Mouse (Mus musculus) layer of hippocampus, postnatal 10 days (tissue): ENCODE results near the gene Mctp2. TPM values are rescaled to one million over a fixed set of nuclear protein-coding genes. Genes with fewer than 3 reads are reported as not detected.

Source experiments
- DNase-seq, 2 experiments: peaks; one replicate each; pipeline ENCODE4 v3.0.0; 2021; ENCODE audit warnings: low spot score in 2 of 2
- long read RNA-seq: library from polyadenylated mRNA; stranded (forward); transcript quantifications from one replicate; pipeline ENCODE4 v2.0.0, GENCODE M21; 2023
- total RNA-seq, 2 experiments: library from RNA; stranded (reverse); gene quantifications; 2 replicates each; pipeline ENCODE4 v1.2.3; 2021

Mctp2 gene
- 1 to 10 TPM; 1.4 to 2.0 TPM for total RNA-seq
- long read RNA-seq = 0 reads

DNA sequence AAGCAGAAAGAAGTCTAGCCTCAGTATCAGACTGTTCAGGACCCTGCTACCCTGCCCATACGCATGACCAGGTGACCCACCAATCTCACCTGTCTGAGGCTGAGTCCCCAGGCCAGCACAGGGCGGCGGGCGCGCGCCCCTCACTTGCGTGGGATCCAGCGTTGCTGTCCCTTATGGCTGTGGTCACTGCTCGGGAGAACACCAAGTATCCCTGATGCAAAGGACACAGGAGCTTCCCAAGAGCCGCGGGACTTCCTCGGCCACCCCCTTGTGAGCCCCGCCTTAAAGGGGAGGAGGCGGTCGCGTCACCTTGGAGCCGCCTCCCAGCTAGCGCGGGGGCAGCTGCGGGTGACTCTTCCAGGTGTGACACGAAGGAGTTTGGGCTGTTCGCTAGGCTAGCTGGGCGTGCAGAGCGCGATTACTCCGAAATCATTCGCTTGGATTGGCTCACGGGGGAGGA lies at the start of gene Mctp2:
Gene Mctp2, minus strand, starts transcription at position 227 of the 460 bp plus-strand sequence.
- DNase-seq = peak; percentile 6 to 14

DNA sequence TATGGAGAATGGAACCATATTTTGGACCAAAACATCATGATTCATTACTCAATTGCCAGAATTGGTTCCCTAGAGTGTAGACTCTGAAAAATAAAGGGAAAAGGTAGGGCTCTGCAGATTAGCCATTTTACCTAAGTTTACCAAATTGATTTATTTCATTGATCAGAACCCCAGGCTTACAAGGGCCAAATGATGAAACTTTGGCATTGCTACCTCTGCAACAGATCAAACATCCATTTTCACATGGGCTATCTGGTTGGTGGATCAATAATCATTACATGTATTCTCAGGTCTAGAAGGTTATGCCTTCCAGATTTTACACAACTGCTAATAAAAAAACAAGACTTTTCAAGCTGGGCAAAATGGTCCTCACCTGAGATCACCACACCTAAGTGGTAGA lies 39.5 kb upstream of the Mctp2 start:
- no peak for DNase-seq

DNA sequence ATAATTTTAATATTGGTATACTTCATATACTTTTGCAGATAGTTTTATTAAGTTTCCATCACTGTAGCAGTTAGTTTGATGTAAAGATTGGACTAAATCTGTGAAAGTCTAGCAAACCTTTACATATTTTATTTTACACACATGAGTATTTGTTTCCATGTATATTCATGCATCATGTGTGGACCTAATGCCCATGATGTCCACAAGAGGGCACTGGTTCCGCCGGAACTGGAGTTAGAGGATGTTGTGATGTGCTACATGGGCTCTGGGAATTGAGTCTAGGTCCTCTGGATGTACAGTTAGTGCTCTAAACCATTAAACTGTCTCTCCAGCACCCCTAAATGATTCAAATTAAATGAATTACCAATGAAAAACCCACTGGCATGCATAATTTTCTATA lies 37.3 kb upstream of the Mctp2 start:
- no peak for DNase-seq

GRCm38 (mm10) chr7:72342822-72343221 lies 36.4 kb upstream of the Mctp2 start:
- DNase-seq = no peak

DNA sequence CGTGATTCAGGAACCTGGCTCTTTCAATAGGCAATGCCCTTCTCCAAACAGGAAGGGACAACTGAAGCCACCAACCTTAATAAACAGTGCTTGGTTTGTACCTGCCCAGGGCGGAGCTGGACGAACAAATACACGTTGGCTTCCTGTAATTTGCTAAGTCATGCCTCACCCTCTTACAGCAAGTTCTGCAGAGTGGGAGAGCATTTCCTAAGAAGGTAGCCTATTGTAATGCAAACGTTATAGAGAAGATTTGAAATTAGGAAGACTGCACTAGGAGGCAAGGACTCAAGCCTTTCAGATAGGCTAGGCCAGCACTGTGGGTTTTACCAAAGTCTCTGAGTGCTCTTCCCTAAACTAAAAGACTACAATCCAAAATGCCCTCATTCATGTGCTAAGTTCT lies 19.6 kb upstream of the Mctp2 start:
- no peak for DNase-seq

- DNase-seq = no peak
These were observed 14.5 kb upstream of the Mctp2 start for GRCm38 (mm10) chr7:72320906-72321305.

DNA sequence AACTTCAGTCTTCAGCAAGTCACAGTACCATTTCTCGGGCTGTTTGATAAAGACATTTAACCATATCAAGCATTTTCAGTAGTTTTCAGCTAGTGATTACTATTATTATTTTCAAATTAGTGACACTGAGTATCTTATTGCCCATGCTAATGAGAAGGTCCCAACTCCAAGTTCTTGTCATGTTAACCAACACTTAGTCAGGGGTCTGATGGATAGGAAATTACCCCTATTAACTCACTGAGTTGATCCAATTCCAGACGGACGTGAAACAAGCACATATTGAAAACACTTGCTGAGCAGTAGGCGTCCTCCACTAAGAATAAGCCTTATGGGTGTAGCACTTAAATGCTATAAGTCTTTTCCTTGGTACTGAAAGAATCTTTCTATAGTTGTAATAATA lies 14.0 kb upstream of the Mctp2 start:
- DNase-seq = no peak

DNA sequence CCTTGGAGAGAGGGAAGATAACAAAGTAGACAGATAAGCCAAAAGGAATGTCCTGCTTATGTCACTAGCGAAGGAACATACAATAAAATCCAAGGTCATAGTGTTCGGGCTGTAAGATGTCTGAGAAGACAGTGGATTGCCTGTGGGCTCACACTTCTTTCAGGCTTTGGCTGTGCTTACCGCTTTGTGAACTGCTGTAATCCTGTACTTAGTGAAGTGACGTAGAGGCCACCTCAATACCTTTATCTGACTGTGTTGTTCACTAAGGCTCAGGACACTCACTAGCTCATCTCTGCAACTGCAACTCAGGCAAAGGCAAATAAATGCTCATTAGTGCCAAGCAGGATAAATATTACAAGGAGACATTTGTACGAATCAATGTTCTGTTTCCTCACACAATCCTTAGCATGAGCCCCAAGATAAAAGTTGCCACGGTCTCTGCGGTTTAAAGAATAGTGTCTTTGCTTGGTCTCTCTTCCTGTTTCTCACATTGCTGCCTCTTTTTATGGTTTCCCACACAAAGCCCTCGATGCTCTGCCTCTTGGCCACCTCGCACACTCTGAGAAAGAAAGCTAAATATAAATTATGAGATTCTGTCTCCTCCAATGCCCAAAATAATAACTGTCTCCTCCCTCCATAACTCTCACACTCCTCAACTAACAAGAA lies 8.1 kb upstream of the Mctp2 start:
- no peak for DNase-seq

DNA sequence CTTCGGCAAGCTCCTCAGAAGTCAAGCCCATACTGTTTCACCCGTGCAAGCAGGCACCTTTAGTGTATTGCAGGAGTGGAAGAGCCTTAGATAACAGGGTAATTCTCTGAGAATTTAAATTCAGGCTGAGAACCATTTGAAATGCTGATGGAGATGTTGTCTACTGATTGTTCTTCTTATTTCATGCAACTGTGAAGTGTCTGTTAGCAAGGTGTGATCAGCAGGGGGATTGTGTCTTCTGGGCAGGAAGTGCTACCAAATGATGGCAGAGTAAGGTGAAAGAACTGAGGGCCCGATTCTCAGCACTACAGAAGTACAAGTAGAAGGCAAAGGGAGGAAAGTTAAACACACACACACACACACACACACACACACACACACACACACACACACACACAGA lies 7.5 kb upstream of the Mctp2 start:
- no peak for DNase-seq

DNA sequence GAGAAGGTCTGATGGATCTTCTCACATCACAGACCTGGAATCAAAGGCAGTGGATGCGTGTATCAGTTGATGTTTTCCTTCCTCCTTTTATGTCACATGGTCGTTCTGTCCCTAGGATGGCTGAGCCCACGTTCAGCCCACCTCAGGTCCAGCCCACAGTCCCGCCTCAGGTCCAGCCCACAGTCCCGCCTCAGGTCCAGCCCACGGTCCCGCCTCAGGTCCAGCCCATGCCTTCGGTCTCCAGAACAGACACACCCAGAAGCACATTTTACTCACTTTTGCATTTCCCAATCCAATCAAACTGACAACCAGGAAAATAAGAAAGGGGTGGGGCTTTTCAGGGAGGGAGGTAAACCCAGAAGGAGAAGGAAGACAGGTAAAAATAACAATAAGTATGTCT lies 5.2 kb upstream of the Mctp2 start:
- no peak for DNase-seq

- no peak for DNase-seq
These were observed 1.7 kb upstream of the Mctp2 start for GRCm38 (mm10) chr7:72308078-72308477.

- no peak for DNase-seq
These were observed 439 bp upstream of the Mctp2 start for GRCm38 (mm10) chr7:72306847-72307246.

GRCm38 (mm10) chr7:72305971-72306370 lies 437 bp downstream of the Mctp2 start:
- no peak for DNase-seq

- no peak for DNase-seq
These were observed 4.7 kb downstream of the Mctp2 start for GRCm38 (mm10) chr7:72301667-72302066.

GRCm38 (mm10) chr7:72299726-72300125 lies 6.7 kb downstream of the Mctp2 start:
- DNase-seq = no peak

GRCm38 (mm10) chr7:72297013-72297412 lies 9.4 kb downstream of the Mctp2 start:
- no peak for DNase-seq

DNA sequence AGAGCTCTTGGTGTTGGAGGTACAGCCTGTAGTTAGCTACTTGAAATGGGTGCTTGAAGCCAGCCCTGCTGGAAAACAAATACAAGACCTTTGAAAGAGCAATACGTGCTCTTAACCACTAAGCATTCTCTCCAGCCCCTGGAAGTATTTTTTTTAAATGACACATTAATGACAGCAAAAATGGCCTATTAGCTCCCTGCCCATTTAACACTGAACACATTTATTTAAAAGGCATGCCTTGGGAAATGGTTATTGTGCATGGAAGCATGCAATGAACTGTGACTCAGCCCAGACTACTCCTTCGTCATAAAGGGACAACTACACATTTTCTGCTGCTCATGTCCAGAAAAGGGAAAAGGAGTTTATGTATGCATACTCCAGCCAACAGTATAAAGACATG lies 10.2 kb downstream of the Mctp2 start:
- no peak for DNase-seq

DNA sequence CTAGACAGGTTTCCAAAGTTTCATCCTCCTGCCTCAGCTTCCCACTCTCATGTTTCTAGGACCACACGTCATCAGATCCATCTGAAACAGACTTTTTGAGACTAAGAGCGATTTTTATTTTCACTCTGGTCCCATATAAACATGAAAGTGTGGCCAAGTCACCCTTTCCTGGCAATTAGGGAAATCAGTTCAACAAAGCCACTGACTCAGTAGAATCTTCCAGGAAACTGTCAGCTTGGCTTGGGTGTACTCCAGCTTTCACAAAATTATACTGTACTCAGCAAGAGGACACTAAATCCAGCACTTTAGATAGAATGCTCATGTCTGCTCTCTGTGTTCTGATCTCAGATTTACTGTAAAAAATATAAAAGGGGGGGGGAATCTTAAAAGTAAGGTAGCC lies 11.5 kb downstream of the Mctp2 start:
- DNase-seq = no peak

DNA sequence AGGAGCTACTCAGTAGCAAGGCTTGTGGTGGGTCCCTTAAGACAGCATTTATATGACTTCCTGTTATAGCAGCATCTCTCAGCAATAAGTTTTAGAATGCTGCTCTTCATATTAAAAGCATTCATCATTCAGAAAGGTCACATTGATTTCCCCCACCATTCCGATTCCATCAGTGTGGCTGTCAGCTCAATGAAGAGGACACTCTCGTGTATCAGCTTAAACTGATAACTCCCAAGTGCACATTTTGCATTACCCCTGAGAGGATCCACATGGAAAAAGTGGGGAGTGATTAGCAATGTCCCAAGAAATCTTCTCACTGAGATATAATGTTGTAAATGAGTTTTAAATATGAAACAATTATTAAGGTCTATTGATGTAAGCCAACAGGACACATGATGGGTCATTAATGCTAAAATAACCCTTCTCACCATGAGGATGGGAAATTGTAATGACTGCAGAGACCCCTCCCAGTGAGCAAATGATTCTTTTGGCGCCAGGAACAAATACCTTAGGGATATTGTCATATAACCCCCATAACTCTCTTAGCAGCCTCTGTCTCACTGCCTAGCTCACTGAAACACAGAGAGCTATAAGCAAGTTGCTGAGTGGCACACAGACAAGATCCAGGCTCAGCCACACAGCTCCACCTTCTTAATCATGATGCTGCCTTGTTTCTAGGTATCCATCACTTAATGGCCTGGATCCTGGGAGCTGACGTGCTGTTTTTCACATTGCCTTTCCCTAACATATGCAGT lies 12.4 kb downstream of the Mctp2 start:
- no peak for DNase-seq

- no peak for DNase-seq
These were observed 14.0 kb downstream of the Mctp2 start for GRCm38 (mm10) chr7:72292232-72292913.

GRCm38 (mm10) chr7:72280721-72281120 lies 25.7 kb downstream of the Mctp2 start:
- DNase-seq = no peak

DNA sequence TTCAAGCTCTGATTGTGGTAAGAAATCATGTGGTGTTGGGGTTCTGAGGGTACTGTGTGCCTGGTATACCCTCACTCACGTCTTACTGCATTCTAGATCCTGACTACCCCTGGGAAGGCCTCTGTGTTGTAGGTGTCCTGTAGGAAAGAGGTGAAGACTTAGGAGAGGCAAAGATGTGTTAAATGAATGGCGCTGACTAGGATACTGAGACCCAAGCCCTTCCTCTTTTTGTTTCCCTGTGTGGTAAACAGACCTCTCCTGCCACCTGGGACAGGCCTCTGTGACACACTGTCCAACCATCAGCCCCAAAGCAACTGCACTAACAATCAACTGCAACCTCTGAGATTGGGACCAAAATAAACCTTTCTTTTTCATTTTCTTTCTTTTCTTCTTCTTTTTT lies 28.0 kb downstream of the Mctp2 start:
- DNase-seq = no peak
